Mouse (Mus musculus) central nervous system, embryonic 18 days (tissue): Measurements from ENCODE around the gene Mrgpra9. TPM values are rescaled to one million over a fixed set of nuclear protein-coding genes. Genes with fewer than 3 reads are reported as not detected.

Source experiments
- polyA plus RNA-seq: library from polyadenylated mRNA; depleted of rRNA; stranded (reverse); fragments of >200 nt; gene quantifications from 2 replicates; pipeline ENCODE4 v1.2.3, GENCODE M21; 2012; rRNA removed

Mrgpra9 gene
- not detected in 2 replicates for polyA plus RNA-seq

GRCm38 (mm10) chr7:47252770-47253169, at the start of gene Mrgpra9:
TSS of gene Mrgpra9 (minus strand) at chr7:47252848.

DNA sequence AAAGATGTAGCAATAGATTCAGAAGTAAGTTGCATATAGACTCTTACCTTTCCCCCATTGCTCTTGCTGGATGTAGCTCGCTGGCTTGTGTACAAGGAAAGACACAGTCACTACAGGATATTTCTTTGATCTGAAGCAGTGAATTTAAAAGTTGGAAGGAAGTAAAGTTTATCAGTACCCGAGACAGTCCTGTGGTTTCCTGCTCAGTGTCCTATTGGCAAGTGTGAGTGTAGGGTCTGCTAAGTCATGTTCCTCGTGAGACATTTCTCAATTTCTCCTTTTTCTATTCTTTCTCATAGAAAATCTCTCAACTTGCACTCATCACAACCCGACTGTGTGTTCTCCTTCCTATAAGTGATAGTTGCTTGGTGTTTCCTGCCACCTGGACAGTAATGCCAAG, 47.8 kb downstream of the Mrgpra9 start, which contains the start of gene Mrgpra6:
Gene Mrgpra6, minus strand, starts transcription at position 91 of the 400 bp plus-strand sequence.

Other genes starting within 250 kb of the Mrgpra9 start
- 4.9 TPM in 2 replicates for gene Spty2d1, start 244.4 kb downstream of the Mrgpra9 start, polyA plus RNA-seq
- 17.0 and 17.2 TPM in 2 replicates for gene Tmem86a, start 202.2 kb downstream of the Mrgpra9 start, polyA plus RNA-seq
- gene Ptpn5, start 119.2 kb downstream of the Mrgpra9 start, polyA plus RNA-seq = 201 and 203 TPM in 2 replicates
- not detected in 2 replicates for gene Mrgpra6, start 47.9 kb downstream of the Mrgpra9 start, polyA plus RNA-seq
- 0.07 TPM in 1 of 2 replicates, not detected in the other for gene Mrgpra1, start 101.4 kb upstream of the Mrgpra9 start, polyA plus RNA-seq
- not detected in 2 replicates for gene Mrgpra2a, start 199.3 kb upstream of the Mrgpra9 start, polyA plus RNA-seq